Mouse (Mus musculus): ENCODE results near the gene Gtsf1l. TPM values are rescaled to one million over a fixed set of nuclear protein-coding genes. Genes with fewer than 3 reads are reported as not detected.

Gtsf1l gene
- polyA plus RNA-seq (2015; fragmentation: Nextera tagmentation; extraction: Ambion mirVana), result not detected in 2 replicates

- 88% methylated on average over 9 of the region's 9 CpGs for WGBS
Measured at GRCm38 (mm10) chr2:163087728-163088127, at the start of gene Gtsf1l. TSS of gene Gtsf1l (minus strand) at chr2:163087855.

GRCm38 (mm10) chr2:163136996-163137395, 49.3 kb upstream of the Gtsf1l start:
- H3K9ac ChIP-seq, result no peak overlapping the region
- ATAC-seq (ENCODE audit: low read depth), result no peak
- H3K4me3 ChIP-seq, result no peak overlapping the region
- no peaks in the 10 kb centered on the region for H3K36me3 ChIP-seq
- no peaks in the 10 kb centered on the region for H3K4me1 ChIP-seq (replicated peaks)
- no peak overlapping the region for H3K27ac ChIP-seq (replicated peaks)
- no peaks in the 10 kb centered on the region for H3K9me3 ChIP-seq
- no peak overlapping the region for H3K4me2 ChIP-seq
- H3K27me3 ChIP-seq, result no peaks in the 10 kb centered on the region

More at GRCm38 (mm10) chr2:163087728-163088127, at the start of gene Gtsf1l:
- Histone ChIP-seq H3K4me1 (replicated peaks) (no peaks in the 10 kb centered on the region), H3K36me3 (no peaks in the 10 kb centered on the region), H3K9me3 (no peaks in the 10 kb centered on the region), H3K27me3 (no peaks in the 10 kb centered on the region), H3K9ac (no peak within 1 kb of the TSS), H3K4me3 (no peak within 1 kb of the TSS), H3K4me2 (no peak within 1 kb of the TSS), H3K27ac (replicated peaks) (no peak within 1 kb of the TSS)
- no peak for ATAC-seq (ENCODE audit: low read depth)

GRCm38 (mm10) chr2:163135931-163136330, 48.3 kb upstream of the Gtsf1l start:
- H3K4me2 ChIP-seq, result no peak overlapping the region
- no peak overlapping the region for H3K9ac ChIP-seq
- H3K4me3 ChIP-seq, result no peak overlapping the region
- H3K27ac ChIP-seq (replicated peaks), result no peak overlapping the region
- no peaks in the 10 kb centered on the region for H3K9me3 ChIP-seq
- H3K36me3 ChIP-seq, result no peaks in the 10 kb centered on the region
- H3K4me1 ChIP-seq (replicated peaks), result no peaks in the 10 kb centered on the region
- ATAC-seq (ENCODE audit: low read depth), result no peak
- H3K27me3 ChIP-seq, result no peaks in the 10 kb centered on the region
- 67% methylated on average over 6 of the region's 6 CpGs for WGBS

GRCm38 (mm10) chr2:163132314-163132713, 44.7 kb upstream of the Gtsf1l start:
- no peak for ATAC-seq (ENCODE audit: low read depth)
- no peak overlapping the region for H3K4me3 ChIP-seq
- H3K4me2 ChIP-seq, result no peak overlapping the region
- no peaks in the 10 kb centered on the region for H3K9me3 ChIP-seq
- WGBS, result 83% methylated on average over 5 of the region's 5 CpGs
- no peak overlapping the region for H3K9ac ChIP-seq
- H3K36me3 ChIP-seq, result no peaks in the 10 kb centered on the region
- no peaks in the 10 kb centered on the region for H3K4me1 ChIP-seq (replicated peaks)
- H3K27ac ChIP-seq (replicated peaks), result no peak overlapping the region
- no peaks in the 10 kb centered on the region for H3K27me3 ChIP-seq

- no peaks in the 10 kb centered on the region for H3K27me3 ChIP-seq
- H3K9ac ChIP-seq, result no peak overlapping the region
- ATAC-seq (ENCODE audit: low read depth), result no peak
- H3K36me3 ChIP-seq, result no peaks in the 10 kb centered on the region
- no peaks in the 10 kb centered on the region for H3K9me3 ChIP-seq
- H3K27ac ChIP-seq (replicated peaks), result no peak overlapping the region
- 79% methylated on average over 5 of the region's 5 CpGs for WGBS
- H3K4me2 ChIP-seq, result no peak overlapping the region
- H3K4me1 ChIP-seq (replicated peaks), result no peaks in the 10 kb centered on the region
- no peak overlapping the region for H3K4me3 ChIP-seq
Measured at GRCm38 (mm10) chr2:163130837-163131236, 43.2 kb upstream of the Gtsf1l start.

GRCm38 (mm10) chr2:163123496-163123895, 35.8 kb upstream of the Gtsf1l start:
- Histone ChIP-seq H3K9ac (no peak overlapping the region), H3K4me2 (no peak overlapping the region), H3K4me3 (no peak overlapping the region), H3K9me3 (no peaks in the 10 kb centered on the region), H3K27me3 (peaks cover 26% of the 10 kb centered on the region), H3K36me3 (no peaks in the 10 kb centered on the region), H3K27ac (replicated peaks) (no peak overlapping the region), H3K4me1 (replicated peaks) (peaks cover 26% of the 10 kb centered on the region)
- 87% methylated on average over 5 of the region's 5 CpGs for WGBS
- no peak for ATAC-seq (ENCODE audit: low read depth)

GRCm38 (mm10) chr2:163122319-163122718, 34.7 kb upstream of the Gtsf1l start:
- peaks cover 28% of the 10 kb centered on the region for H3K27me3 ChIP-seq
- peak; percentile 92 for ATAC-seq (ENCODE audit: low read depth)
- 0 out of 2 replicates have a peak overlapping the region, but pooled peaks have one; percentile 29 for H3K27ac ChIP-seq (replicated peaks)
- H3K9ac ChIP-seq, result 0 out of 2 replicates have a peak overlapping the region, but pooled peaks have one; percentile 47
- H3K4me1 ChIP-seq (replicated peaks), result peaks cover 26% of the 10 kb centered on the region
- H3K4me3 ChIP-seq, result 0 out of 2 replicates have a peak overlapping the region, but pooled peaks have one; percentile 4
- no peaks in the 10 kb centered on the region for H3K36me3 ChIP-seq
- peak overlapping the region; percentile 41 for H3K4me2 ChIP-seq
- H3K9me3 ChIP-seq, result no peaks in the 10 kb centered on the region
- 17% methylated on average over 9 of the region's 9 CpGs for WGBS

GRCm38 (mm10) chr2:163121353-163121660, 33.7 kb upstream of the Gtsf1l start:
- WGBS, result 97% methylated on average over 3 of the region's 3 CpGs
- H3K27me3 ChIP-seq, result peaks cover 28% of the 10 kb centered on the region
- H3K4me3 ChIP-seq, result no peak overlapping the region
- H3K9ac ChIP-seq, result no peak overlapping the region
- peaks cover 26% of the 10 kb centered on the region for H3K4me1 ChIP-seq (replicated peaks)
- H3K36me3 ChIP-seq, result no peaks in the 10 kb centered on the region
- no peaks in the 10 kb centered on the region for H3K9me3 ChIP-seq
- no peak overlapping the region for H3K27ac ChIP-seq (replicated peaks)
- no peak overlapping the region for H3K4me2 ChIP-seq
- no peak for ATAC-seq (ENCODE audit: low read depth)

GRCm38 (mm10) chr2:163120626-163121352, 33.1 kb upstream of the Gtsf1l start:
- no peak for ATAC-seq (ENCODE audit: low read depth)
- Histone ChIP-seq H3K27me3 (peaks cover 28% of the 10 kb centered on the region), H3K4me1 (replicated peaks) (peaks cover 26% of the 10 kb centered on the region), H3K9ac (no peak overlapping the region), H3K4me3 (no peak overlapping the region), H3K9me3 (no peaks in the 10 kb centered on the region), H3K27ac (replicated peaks) (no peak overlapping the region), H3K36me3 (no peaks in the 10 kb centered on the region), H3K4me2 (no peak overlapping the region)
- WGBS, result 71% methylated on average over 15 of the region's 15 CpGs

GRCm38 (mm10) chr2:163111413-163112201, 24.0 kb upstream of the Gtsf1l start:
- Histone ChIP-seq H3K36me3 (no peaks in the 10 kb centered on the region), H3K9me3 (no peaks in the 10 kb centered on the region), H3K27me3 (peaks cover 44% of the 10 kb centered on the region), H3K27ac (replicated peaks) (0 out of 2 replicates have a peak overlapping the region, but pooled peaks have one; percentile 33), H3K4me2 (0 out of 2 replicates have a peak overlapping the region, but pooled peaks have one; percentile 1), H3K4me3 (no peak overlapping the region), H3K9ac (peak overlapping the region; percentile 43; the same call in 1 of the 2 replicates), H3K4me1 (replicated peaks) (peaks cover 26% of the 10 kb centered on the region)
- 44% methylated on average over 16 of the region's 16 CpGs for WGBS
- ATAC-seq (ENCODE audit: low read depth), result no peak

GRCm38 (mm10) chr2:163110706-163111105, 23.1 kb upstream of the Gtsf1l start:
- ATAC-seq (ENCODE audit: low read depth), result no peak
- Histone ChIP-seq H3K9me3 (no peaks in the 10 kb centered on the region), H3K27ac (replicated peaks) (no peak overlapping the region), H3K27me3 (peaks cover 53% of the 10 kb centered on the region), H3K9ac (no peak overlapping the region), H3K4me3 (no peak overlapping the region), H3K4me2 (no peak overlapping the region), H3K4me1 (replicated peaks) (peaks cover 26% of the 10 kb centered on the region), H3K36me3 (no peaks in the 10 kb centered on the region)
- WGBS, result 97% methylated on average over 1 of the region's 1 CpGs

- peak; percentile 59; the same call in 1 of the 2 replicates for ATAC-seq (ENCODE audit: low read depth)
- no peaks in the 10 kb centered on the region for H3K36me3 ChIP-seq
- peaks cover 26% of the 10 kb centered on the region for H3K4me1 ChIP-seq (replicated peaks)
- peaks cover 70% of the 10 kb centered on the region for H3K27me3 ChIP-seq
- H3K9me3 ChIP-seq, result no peaks in the 10 kb centered on the region
- H3K4me3 ChIP-seq, result no peak overlapping the region
- no peak overlapping the region for H3K27ac ChIP-seq (replicated peaks)
- H3K4me2 ChIP-seq, result no peak overlapping the region
- WGBS, result 26% methylated on average over 9 of the region's 9 CpGs
- H3K9ac ChIP-seq, result no peak overlapping the region
Measured at GRCm38 (mm10) chr2:163108385-163108784, 20.7 kb upstream of the Gtsf1l start.
